Mouse (Mus musculus) olfactory bulb, adult 2 months (tissue): ENCODE results near the gene 9530053A07Rik.

ENCODE experiments used
- CTCF ChIP-seq: fragments of 200-500 bp; IDR thresholded peaks from 2 replicates; pipeline ENCODE4 v1.5.1; 2012; ENCODE audit warnings: low read depth, mild to moderate bottlenecking, low read length, moderate library complexity; ENCODE audit not compliant: insufficient read depth
- POLR2A ChIP-seq: fragments of 200-500 bp; IDR thresholded peaks from 2 replicates; pipeline ENCODE4 v1.6.1; 2012; ENCODE audit warnings: mild to moderate bottlenecking, low read depth, low read length, moderate library complexity; ENCODE audit not compliant: insufficient read depth

- TF ChIP-seq POLR2A (no peak), CTCF (no peak)
Measured at GRCm38 (mm10) chr7:28137613-28138012, 8.3 kb downstream of the 9530053A07Rik start.
